Mouse (Mus musculus) adrenal gland, postnatal 14 days (tissue): Measurements from ENCODE around the gene Gm28047. TPM values are rescaled to one million over a fixed set of nuclear protein-coding genes. Genes with fewer than 3 reads are reported as not detected.
"Not testable (repeated sequence)": the region's sequence is repeated elsewhere in the genome, so short reads cannot be mapped to it uniquely, and the experiment has no call there.

ENCODE experiments used
- DNase-seq: peaks from one replicate; pipeline ENCODE4 v3.0.0; 2021; ENCODE audit warnings: mixed read lengths
- long read RNA-seq, 2 experiments: library from polyadenylated mRNA; stranded (forward); transcript quantifications; one replicate each; pipeline ENCODE4 v2.0.0; 2021
- total RNA-seq: library from RNA; stranded (reverse); gene quantifications from 2 replicates; pipeline ENCODE4 v1.2.3, GENCODE M21; 2021

The Gm28047 gene
- total RNA-seq, result 2.8 TPM in 1 of 2 replicates, not detected in the other
- long read RNA-seq, experiment 1, partial matches to known transcripts, result 0 of 1 reads
- long read RNA-seq, experiment 1, other reads (novel, unspliced or antisense), result 1 of 1 reads
- long read RNA-seq, experiment 2, result 0 reads

GRCm38 (mm10) chr15:102624970-102625686 lies at the start of gene Gm28047, which contains the start of gene Atf7:
Gene Gm28047 (minus strand): TSS chr15:102625067.
Gene Atf7 (minus strand): TSS chr15:102625464.
- peak; percentile 100 for DNase-seq

- peak; percentile 72 for DNase-seq
These were observed 48.7 kb upstream of the Gm28047 start for GRCm38 (mm10) chr15:102673548-102673947.

DNA sequence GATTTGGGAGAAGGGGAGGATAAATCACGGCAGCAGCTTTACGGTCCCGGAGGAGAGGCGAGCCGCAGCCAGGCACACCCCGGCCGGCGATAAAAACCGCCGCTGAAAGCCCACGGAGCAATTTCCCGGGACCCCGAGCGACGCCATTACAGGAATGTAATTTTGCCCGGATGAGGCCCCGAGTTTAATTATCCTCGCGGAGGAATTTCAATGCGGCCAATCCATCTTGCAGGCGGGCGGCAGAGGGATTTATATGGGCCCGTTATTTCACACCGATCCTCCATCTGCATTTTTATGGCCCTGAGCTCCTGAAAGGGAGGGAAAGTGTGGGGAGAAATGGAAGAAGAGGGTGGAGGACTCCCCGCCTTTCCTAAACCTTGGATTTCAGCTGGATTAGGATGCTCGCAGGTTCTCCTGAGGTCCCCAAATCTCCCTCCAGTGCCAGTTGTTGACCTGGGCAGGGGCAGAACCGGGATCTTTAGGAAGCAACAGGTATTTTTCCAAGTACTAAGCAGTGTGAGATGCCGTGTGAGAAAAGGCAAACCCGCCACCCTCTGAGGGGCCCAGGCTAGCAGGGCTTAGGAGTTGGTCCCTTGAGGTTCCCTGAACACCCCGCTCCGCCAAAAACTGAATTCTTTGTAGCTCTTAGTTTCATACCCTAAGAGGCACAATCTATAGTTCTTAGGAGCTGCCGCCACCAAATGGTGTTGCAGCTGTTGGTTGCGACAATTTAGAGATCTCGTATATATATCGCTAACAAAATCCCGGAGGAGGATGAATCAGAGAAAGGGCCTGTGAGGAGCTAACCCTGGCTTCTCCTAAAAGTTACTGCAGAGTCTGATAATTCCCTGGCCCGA lies 47.6 kb upstream of the Gm28047 start, which contains the start of gene Atp5g2:
TSS of gene Atp5g2 (minus strand) at position 138 of the 857 bp plus-strand sequence.
- DNase-seq, result peak; percentile 47

DNA sequence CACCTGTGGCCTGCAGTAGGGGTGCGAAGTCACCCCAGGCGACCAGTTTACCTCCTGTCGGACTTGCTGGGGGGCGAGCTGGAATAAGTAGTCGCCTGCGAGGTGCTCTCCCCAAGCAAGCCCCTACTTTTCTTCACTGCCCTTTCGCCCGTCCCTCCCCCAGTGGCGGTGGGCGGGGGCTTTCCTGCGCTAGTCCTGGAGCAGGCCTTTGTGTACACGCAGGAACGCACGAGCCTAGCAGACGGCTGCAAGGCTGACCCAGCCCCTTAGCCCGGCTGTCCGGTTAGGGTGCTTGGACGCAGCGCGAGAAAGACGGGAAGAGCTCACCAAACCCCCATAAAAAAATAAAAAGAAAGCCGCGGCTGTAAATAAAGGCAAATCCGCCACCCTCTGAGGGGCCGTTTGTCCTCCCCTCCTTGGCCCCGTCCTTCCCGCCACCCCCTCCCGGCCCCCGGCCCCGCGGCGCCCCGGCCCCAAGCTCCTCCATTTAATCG lies 46.9 kb upstream of the Gm28047 start:
- peak; percentile 93 for DNase-seq

DNA sequence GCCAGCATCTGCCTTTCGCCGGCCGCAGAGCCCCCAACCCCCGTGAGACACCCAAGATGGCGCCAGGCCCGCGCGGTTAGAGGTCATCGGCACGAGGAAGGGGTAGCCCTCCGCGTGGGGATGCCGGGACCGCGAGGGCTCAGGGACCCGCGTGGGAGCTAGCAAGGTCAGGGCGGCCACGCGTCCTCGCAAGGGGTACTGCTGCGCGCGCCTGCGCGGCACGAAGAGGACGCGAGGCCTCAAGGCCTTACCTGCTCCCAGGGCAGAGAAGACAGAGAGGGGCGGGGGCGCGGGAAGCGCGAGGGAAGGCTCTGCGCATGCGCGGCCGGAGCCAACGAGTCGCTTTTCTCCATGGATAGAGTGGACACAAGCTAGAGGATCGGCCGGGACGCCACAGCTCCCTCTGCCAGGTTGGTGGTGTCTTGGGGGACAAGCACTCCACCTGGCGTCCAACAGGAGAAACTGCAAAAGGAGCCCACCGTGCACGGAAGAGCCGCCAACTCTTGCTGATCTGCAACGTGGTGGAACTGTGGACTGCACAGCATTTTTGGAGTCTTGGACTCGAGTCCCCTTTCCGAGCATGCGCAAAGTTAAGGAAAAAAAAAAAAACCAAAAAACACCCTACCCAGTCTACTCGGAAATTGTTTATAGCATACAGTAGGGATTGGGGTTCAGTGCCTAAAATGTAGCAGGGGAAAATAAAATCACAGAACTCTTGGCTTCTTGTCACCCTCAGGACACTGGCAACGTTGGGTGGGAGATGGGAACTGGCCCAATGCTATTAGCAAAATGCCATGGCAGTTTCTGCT lies 46.1 kb upstream of the Gm28047 start:
- DNase-seq, result peak; percentile 98

DNA sequence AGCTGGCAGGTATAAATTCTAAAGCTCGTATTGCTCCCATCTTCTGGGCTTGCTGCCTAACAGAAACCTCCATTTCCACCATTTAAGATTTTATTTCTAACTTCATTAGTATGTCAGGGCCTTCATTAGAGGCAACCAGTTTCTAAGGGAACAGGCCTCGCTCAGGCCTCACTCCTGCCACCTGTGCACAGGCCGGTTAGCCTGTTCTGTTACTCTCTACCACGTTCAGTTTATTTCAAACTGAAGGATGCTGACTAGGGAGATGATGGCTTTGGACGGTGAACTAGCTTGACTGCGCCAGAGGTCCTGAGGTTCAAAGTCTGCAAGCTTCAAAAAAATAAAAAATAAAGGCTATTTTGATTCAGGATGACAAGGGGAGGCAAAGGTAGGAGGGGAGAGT lies 45.4 kb upstream of the Gm28047 start:
- DNase-seq, result peak; percentile 26

DNA sequence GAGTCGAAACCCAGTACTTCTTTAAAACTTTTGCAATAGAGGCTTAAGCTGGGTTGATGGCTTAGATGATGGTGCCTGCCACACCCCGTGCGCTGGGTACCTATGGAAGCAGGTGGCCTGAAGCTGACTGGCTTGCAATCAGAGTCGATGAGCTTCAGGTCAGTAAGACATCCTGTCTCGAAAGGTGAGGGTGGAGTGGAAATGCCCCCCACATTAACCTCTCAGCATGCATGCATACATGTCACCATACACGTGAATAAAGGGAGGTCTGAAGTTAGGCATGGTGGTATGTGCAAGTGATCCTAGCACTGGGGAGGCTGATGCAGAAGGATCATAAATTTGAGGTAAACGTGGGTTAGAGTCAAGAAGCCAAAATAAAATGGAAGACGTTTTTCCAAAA lies 44.7 kb upstream of the Gm28047 start:
- no peak for DNase-seq

- DNase-seq, result peak; percentile 73
These were observed 40.6 kb upstream of the Gm28047 start for GRCm38 (mm10) chr15:102665494-102665893.

- DNase-seq, result no peak
These were observed 39.0 kb upstream of the Gm28047 start for GRCm38 (mm10) chr15:102663825-102664224.

DNA sequence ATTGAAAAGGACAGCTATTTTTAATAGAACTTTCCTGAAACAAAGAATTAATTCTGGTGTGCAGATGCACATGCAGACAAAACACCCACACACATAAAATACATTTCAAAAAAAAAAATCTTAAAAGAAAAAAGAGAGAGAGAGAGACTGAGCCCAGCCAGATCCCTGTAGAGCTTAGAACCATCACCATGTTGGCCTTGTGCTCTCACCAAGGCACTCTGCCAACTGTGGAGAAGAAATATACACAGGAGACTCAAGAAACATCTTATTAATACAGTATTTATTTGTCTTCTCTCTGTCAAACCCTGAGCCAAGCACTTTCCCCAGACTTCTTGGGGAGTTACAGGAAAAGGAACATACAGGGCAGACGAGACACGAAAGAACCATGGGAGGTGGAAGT lies 37.7 kb upstream of the Gm28047 start:
- not testable (repeated sequence) for DNase-seq

DNA sequence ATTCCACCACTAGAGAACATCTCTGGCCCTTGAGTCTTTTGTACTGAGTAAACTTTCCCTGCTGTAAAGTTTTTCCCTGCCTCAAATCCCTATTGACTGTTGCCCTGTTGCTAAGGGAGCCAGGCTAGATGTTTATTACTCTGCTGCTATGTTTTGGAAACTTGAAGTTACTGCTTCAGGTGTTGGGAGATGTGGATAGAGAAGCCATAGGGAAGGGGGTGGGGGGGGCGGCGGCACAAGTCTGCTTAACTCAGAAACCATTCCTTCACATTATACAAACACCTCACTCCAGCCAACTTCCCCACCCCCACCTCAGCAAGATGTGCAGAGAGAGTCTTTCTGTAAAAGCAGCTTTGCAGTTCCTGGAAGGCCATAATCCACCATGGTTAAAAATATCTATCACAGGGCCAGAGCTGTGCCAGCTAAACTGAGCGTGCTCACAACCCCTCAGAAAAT lies 33.1 kb upstream of the Gm28047 start:
- no peak for DNase-seq

DNA sequence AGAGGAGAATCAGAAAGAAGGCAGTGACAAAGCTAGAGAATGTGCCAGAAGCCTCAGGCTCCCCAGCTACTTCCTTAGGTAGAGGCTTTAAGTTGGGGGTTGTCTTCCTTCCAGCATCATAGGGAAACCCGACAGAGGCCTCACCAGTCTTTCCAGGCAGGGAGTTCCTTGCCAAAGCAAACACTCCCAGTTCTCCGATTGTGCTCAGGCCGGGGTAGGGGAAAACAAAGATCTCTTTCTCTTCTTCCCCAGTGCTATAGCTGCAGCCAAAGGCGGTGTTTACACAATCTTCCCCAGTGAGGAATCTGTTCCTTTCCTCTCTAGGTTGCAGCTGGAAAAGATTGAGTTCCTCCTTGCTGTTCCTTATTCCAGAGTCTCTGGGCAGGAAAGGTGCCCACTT lies 31.8 kb upstream of the Gm28047 start:
- peak; percentile 7 for DNase-seq

DNA sequence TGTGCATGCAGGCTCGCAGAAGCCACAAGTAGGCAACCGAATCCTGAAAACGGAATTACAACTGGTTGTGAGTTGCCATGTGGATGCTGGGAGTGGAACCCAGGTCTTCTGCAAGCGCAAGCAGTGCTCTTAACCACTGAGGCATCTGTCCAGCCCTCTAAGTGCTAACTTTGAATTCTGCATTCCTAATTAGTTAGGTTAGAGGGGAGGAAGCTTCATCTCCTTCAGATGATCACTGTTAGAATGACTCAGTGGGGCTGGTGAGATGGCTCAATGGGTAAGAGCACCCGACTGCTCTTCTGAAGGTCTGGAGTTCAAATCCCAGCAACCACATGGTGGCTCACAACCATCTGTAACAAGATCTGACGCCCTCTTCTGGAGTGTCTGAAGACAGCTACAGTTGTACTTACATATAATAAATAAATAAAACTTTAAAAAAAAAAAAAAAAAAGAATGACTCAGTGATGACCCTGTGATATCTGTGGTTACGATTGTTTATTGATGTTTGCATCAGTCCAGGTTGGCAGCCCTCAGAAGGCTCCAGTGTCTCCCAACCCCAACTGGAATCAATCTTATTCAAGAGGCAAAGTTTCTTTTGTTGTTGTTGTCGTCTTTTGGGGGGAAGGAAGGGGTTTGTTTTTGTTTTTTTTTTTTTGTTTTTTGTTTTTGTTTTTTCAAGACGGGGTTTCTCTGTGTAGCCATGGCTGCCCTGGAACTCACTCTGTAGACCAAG lies 27.2 kb upstream of the Gm28047 start:
- DNase-seq, result not testable (repeated sequence)

DNA sequence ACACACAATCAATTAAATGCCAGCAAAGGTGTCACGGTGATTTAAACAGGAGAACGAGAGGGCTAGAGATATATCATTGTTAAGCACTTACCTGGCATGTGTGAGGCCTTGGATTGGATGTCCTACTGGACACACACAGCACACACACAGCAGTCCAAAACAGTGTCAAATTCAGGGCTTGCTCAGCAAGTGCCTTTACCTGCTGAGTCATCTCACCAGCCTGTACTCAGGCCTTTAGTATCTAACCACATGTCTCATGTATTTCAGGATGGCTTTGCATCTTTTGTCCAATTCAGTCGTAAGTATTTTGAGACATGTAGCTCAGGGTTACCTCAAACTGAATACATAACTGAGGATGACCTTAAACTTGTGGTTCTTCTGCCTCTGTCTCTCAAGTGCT lies 26.2 kb upstream of the Gm28047 start:
- DNase-seq, result no peak

GRCm38 (mm10) chr15:102635817-102636216 lies 10.9 kb upstream of the Gm28047 start:
- no peak for DNase-seq

DNA sequence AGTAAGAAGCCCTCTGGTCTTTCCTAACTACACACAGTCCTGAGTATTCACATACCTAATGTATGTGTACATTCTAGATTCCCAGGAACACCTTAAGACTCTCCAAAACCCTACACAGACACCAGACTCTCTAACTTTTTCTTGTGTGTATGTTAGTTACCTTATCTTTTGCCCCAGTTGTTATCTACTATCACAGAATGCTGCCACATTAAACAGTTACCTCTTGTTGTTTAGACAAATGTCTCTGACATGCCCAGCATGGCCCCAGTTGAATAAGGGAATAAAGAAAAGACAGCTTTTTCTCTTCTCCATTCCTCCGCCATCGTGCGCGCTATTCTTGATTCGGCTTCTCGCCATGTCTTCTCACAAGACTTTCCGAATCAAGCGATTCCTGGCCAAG lies 9.8 kb upstream of the Gm28047 start:
- DNase-seq, result no peak

- peak; percentile 62 for DNase-seq
These were observed 804 bp upstream of the Gm28047 start for GRCm38 (mm10) chr15:102625687-102626055.

DNA sequence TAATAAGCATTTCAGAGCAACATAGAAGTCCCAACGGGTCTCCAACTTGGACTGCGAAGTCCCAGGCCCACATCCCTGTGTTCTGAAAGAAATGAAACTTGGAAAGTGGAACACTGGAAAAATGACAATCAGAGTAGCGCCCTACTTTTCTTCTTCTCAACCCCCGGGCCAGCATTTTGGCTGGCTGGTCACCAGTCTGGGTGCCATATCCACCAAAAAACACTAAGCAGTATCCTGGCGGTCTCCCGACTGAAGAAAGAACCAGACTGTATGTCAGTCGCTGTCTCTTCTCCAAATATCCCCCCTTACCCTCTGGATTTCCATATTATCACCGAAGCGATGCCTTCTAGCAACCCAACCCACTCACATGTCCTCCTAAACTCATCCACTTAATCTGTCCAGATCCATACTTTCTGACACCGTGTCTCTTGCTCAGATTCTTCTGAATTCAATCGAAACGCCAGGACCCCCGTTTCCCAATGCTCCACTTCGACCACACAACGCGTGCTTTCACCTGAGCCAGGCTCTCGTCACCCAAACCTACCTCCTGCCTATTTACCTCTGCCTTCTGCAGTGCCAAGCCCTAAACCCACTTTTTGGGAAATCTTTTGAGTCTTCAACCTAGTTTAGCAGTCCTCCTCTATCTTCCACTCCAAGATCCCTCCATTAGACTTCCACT lies 437 bp downstream of the Gm28047 start:
- DNase-seq, result peak; percentile 51

- DNase-seq, result no peak
These were observed 1.7 kb downstream of the Gm28047 start for GRCm38 (mm10) chr15:102623121-102623520.

DNA sequence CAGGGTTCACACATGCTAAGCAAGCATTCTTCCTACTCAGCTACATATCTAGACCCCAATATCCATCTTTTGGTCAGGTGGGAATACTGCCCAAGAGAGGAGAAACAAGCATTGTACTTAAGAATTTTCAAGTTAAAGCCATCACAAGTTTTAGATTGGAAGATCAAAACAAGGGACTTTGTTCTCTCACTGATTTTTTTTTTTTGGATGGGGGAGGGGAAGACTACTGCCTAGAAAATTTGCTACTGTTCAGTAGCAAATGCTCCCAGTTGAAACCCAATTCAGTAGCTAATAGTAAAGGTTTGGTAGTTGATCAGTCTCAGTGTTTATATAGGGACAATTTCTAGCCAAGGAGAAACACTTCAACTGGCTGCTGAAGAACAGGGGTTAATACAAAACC lies 2.3 kb downstream of the Gm28047 start:
- DNase-seq, result no peak

DNA sequence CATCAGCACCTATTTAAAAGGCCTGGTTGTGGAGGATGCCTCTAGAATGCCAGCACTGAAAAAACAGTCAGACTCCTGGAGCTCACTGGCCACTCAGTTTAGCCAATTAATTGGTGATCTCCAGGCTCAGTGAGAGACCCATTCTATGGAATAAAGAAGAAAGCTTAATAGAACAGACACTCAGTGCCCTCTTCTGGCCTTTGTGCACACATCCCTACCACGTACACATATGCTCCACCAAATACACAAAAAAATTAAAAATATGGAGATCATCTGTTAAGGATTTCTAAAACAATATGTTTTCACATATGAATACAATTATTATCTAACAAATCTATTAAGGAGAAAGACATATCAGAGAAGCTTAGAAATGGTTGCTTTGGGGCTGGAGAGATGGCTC lies 4.1 kb downstream of the Gm28047 start:
- DNase-seq, result no peak
